Mouse (Mus musculus) c-Kit-positive CD71-negative TER-119-negative erythroid progenitor cells, embryonic 14.5 days (primary cell): ENCODE measurements around the gene Zfp704.
"Not testable (repeated sequence)": the region's sequence is repeated elsewhere in the genome, so short reads cannot be mapped to it uniquely, and the experiment has no call there.

Source experiments
- DNase-seq: peaks from one replicate; pipeline ENCODE4 v3.0.0-alpha.2; 2013; ENCODE audit warnings: low read depth

Zfp704 gene

DNA sequence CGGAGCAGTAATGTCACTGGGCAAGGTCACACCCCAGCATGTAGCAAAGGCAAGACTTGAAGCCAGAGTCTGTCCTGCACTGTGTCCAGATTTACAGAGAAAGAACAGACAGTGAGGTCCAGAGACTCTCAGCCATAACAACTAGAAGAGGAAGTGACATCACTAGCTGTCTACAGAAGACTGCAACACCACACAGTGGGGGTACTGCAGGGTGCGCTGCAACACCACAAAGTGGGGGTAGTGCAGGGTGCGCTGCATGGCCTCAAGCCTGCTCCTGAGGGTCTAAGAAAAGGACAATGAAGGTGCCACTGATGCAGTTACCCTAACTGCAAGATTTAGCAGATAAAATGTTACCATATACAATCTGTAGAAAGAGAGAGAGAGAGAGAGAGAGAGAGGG is 11.8 kb downstream of the Zfp704 start:
- no peak for DNase-seq

GRCm38 (mm10) chr3:9594457-9594856 is 15.4 kb downstream of the Zfp704 start:
- no peak for DNase-seq

- peak; percentile 43 for DNase-seq
These were observed 16.1 kb downstream of the Zfp704 start for GRCm38 (mm10) chr3:9593832-9594231.

DNA sequence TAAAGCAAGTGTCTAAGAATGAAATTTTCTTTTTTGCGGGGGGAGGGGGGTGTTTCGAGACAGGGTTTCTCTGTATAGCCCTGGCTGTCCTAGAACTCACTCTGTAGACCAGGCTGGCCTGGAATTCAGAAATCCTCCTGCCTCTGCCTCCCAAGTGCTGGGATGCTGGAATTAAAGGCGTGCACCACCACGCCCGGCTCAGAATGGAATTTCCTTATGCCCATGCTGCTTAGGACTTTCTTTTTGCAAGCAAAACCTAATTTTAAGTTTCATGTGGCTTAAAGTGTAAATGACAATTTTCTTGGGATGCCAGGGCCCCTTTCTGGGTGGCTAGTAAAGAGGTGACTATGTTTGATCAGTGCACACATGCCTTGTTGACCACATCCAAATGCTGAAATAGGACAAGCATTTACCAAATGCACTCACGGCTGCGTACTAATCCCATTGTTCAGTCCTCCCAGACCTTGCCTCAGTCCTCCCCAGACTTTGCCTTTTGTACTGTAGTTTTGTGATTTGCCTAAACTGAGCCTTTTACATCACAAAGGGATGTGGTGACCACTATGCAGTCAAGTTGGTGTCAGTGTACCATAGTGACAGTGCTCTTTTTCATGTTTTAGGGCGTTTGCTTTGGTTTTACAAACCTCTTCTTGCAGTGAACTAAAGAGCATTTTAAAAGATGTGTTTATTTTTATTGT is 18.3 kb downstream of the Zfp704 start:
- no peak for DNase-seq

DNA sequence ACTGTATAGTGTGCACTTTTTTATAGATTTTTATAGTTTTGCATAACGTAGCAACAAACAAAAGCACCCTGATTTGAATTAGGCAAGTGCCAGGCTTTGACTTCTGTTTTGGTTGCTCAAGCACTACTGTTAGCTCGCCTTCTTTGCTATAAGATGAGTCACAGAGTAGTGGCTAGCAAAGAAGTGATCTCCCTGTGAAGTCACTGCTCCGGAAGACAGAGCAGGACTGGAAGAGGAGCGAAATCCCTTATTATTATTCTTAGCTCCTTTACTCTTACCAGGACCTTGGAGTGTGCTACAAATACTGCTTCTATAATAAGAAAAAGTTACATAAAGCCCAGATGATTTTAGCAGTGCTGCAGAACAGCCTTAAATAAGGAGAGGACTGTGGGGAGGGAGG is 21.2 kb downstream of the Zfp704 start:
- no peak for DNase-seq

DNA sequence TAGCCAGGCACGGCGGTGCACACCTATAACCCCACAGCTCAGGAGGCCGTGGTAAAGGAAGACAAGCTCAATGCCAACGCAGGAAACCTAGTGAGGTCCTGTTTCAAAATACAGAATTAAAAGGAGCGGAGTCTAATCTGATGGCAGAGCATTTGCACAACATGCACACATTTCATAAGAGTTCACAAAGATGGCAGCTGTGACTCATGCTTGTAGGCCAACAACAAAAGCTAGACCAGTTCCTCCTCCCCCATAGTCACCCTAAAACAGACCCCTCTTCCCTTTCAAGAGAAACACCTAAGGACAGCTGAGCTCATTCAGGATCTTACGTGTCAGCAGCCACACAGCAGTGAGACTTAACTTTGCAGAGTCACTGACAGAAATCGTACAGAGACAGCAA is 22.6 kb downstream of the Zfp704 start:
- DNase-seq, result no peak

DNA sequence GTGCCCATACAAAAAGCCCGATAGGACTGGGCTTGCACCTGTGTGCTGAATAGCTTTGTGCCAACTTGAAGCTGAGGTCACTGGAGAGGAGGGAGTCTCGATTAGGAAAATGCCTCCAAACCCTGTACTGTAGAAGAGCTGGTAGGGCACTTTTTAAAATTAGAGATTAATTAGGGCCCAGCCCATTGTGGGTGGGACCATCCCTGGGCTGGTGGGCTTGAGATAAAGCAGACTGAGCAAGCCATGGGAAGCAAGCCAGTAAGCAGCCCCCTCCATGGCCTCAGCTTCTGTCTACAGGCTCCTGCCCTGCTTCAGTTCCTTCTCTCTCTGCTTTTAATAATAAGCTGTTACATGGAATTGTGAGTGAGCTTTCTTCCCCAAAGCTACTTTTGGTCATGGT is 26.4 kb downstream of the Zfp704 start:
- DNase-seq, result no peak

DNA sequence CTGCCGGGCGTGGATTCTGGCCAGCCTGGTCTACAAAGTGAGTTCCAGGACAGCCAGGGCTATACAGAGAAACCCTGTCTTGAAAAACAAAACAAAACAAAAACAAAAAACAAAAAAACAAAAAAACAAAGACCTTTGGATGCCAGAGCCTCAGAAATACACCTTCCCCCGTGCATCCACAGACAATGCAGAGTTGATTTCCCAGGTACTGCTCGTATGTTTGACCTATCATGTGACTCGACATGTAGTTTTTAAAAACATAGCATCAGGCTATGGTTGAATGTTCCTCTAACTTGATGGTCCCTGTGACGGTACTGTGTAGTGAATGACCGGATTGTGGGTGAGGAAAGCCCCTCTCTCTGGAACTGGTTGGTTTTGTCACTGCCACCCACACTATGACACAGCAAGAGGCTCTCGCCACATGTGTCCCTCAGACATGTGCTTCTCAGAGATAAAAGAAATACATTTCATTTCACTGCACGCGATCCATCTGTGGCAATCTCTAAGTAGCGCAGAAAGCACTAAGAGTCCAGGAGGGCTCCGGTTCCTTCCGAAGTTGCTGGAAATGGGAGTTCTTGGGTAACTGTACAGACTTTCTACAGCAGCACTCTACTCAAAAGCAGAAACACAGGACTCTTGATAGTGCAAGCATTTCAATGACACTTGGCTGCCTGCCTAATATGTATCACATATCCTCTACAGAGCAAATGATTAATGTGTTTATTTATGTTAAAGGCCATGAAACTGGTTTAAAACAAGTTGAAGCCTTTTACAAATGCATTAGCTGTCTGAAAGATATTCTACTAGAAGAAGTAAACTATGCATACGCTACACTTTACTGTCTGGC is 28.7 kb downstream of the Zfp704 start:
- DNase-seq, result peak; percentile 34

DNA sequence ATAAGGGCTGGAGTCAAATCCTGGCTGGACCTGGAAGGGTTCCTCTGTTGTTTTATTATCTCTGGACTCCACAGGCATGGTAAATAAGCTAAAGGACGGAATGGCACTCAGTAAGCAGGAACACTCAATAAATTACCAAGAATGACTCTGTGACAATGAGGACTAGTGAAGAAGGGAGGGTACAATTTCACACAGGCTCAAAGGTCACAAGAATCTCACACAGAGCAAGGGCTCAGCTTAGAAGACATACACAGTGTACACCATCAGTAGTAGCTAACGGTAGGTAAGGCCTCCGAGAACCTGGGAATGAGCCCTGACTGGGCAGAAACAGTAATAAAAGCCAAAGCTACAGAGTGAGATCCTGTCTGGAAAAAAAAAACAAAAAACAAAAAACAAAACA is 29.8 kb downstream of the Zfp704 start:
- DNase-seq, result no peak

DNA sequence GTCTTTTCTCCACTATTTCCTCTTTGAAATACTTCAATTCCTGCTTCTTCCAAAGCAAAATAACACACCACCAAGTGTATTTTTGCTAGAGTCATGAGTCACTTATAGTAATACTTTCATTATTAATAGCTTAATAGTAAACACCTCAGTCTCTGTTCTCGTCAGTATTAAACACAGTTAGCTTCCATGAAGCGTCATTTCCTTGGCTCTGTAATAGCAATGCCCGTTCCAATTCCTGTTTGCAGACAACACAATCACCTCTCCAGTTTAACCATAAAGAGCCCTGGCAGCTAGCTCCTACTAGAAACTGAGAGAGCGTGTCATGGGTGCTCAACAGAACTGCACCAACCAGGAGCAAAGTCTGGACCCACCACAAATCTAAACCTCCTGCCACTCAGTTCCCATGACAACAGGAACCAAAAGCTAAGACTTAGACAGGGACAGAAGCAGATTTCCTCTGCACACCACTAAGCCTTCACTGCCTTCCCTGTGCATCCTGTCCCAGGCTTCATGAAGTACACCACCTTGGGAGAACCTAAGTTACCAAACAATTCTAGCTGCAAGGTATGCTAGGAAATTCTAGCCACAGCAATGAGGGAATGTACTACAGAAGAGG is 30.7 kb downstream of the Zfp704 start:
- no peak for DNase-seq

DNA sequence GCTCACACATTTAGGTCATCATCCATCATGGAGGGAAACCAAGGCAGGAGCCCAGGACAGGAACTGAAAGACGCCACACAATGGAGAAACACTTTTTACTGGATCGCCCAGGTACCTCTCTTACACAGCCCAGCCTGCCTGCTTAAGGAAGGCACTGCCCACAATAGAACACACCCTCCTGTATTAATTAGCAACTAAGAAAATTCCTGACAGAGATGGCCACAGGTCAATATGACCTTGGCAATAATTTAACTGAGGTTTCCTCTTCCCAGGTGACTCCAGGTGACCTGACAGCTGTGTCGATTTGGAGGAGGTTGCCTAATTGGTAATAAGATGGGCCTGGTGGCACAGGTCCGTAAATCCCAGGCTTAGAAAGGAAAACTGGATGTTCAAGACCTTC is 33.0 kb downstream of the Zfp704 start:
- no peak for DNase-seq

GRCm38 (mm10) chr3:9574305-9574704 is 35.6 kb downstream of the Zfp704 start:
- no peak for DNase-seq

GRCm38 (mm10) chr3:9573581-9573980 is 36.3 kb downstream of the Zfp704 start:
- DNase-seq, result peak; percentile 51

- no peak for DNase-seq
These were observed 37.6 kb downstream of the Zfp704 start for GRCm38 (mm10) chr3:9572261-9572660.

DNA sequence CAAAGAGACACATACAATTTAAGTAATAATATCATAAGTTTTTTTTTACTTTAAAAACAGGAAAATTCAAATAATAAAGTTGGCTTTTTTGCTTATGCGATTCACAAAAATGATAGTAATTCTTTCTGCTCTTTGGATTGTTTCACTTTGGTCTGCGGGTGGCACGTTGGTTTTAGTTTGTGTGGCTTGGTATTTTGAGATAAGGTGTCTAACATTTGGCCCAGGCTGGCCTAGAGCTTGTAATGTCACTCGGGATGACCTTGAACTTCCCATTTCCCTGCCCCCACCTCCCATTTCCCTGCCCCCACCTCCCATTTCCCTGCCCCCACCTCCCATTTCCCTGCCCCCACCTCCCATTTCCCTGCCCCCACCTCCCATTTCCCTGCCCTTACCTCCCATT is 39.1 kb downstream of the Zfp704 start:
- no peak for DNase-seq

DNA sequence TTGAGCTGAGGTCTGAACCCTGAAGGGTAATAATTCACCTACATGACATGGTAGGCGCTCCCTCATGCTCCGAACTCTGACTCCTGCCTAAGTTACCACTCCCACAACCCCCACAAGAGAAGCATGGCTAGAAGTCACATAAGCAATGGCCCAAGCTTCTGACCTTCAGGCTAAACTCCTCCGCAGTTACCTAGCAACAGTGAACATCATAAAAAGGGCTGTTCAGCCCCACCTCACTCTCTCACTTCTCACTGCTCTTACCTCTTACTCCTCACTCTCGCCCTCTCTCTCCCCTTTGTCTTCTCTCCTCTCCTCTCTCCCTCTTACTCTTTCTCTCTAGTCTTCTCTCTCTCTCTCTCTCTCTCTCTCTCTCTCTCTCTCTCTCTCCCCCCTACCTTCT is 40.2 kb downstream of the Zfp704 start:
- not testable (repeated sequence) for DNase-seq

- no peak for DNase-seq
These were observed 41.2 kb downstream of the Zfp704 start for GRCm38 (mm10) chr3:9568565-9569228.

DNA sequence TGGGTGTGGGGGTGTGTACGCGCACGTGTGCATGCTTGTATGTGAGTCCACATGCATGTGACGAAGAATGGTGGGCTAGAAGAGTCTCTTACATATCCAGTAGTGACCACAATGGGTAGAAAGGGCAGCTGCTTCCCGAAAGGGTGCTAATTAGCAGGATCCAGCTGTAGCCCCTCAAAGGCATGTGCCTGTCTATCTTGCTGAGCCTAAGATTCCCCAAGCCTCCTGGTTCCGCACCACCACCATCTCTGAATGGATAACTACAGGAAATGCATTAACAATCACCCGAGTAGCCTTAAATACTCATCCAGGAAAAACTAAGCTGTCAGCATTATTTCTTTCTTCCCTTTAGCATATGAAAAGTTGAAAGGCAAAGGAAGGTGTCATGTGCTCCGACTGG is 41.9 kb downstream of the Zfp704 start:
- DNase-seq, result no peak

DNA sequence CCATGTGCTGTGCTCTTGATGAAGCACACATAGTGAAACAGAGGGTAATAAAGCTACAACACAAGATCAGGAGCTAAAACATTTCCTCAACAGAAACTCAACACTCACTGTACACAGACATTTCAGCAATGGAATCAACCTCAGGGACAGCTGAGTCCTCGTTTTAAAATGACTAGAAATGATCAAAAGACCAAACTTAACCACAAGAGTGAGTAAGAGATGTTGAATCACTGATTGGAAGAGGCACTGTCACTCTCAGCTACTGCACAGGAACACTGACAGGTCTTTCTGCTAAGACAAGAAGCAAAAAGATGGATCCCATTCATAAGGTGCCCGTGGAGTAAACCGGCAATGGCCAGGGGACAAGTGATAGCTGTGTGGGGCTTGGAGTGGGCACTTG is 43.1 kb downstream of the Zfp704 start:
- DNase-seq, result no peak

GRCm38 (mm10) chr3:9563562-9563961 is 46.3 kb downstream of the Zfp704 start:
- DNase-seq, result no peak

GRCm38 (mm10) chr3:9562649-9563328 is 47.1 kb downstream of the Zfp704 start:
- no peak for DNase-seq
